Mouse (Mus musculus): ENCODE measurements around the gene Clec2g.
"Not testable (repeated sequence)": the region's sequence is repeated elsewhere in the genome, so short reads cannot be mapped to it uniquely, and the experiment has no call there.

Clec2g gene

DNA sequence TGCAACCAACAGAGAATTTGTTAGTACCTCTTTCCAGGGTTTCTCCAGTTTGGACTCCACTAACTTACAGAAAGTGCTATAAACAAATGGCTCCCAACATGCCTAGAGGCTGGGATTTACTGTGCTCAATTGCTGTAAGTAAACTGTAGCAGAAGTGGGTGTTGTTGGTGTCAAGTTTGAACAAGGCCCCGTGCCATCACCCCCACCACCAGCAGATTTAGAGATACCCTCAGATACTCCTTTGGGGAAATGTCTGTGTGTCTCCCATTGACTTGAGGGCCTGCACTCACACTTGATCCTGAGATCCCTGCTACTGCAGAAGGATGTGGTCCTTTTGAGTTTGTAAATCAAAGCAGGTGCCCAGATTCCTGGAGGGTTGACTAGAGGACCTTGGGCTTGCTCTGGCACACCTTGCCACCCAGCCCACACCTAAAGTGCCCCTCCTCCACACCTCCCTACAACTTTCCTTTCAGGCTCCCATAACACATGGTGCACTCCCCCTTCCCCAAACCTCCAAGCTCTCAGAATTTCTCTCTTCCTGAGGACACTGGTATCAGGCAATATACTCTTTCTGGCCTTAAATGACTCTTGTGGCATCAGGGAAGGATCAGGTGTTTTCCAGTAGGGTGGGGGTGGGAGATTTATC lies 37.3 kb downstream of the Clec2g start:
- no peak for DNase-seq (ENCODE audit: low spot score)

DNA sequence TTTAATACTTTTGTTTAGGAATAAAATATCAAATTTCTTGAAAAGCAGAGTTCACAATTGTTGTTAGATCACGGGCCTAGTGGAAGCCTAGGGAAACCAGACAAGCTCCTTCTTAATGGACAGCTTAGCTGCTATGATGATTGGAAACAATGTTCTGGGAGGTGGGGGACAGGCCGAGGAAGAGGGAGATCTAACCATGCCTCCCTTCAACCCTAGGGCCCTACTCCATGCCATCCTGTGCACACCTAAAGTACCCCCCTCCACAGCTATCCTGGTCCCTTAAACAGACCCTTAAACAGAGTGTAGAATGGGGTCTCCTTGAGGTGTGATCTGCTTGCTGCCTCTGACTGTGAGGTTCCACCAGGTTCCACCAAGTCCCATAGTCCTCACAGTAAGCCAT lies 38.0 kb downstream of the Clec2g start:
- no peak for DNase-seq (ENCODE audit: low spot score)

DNA sequence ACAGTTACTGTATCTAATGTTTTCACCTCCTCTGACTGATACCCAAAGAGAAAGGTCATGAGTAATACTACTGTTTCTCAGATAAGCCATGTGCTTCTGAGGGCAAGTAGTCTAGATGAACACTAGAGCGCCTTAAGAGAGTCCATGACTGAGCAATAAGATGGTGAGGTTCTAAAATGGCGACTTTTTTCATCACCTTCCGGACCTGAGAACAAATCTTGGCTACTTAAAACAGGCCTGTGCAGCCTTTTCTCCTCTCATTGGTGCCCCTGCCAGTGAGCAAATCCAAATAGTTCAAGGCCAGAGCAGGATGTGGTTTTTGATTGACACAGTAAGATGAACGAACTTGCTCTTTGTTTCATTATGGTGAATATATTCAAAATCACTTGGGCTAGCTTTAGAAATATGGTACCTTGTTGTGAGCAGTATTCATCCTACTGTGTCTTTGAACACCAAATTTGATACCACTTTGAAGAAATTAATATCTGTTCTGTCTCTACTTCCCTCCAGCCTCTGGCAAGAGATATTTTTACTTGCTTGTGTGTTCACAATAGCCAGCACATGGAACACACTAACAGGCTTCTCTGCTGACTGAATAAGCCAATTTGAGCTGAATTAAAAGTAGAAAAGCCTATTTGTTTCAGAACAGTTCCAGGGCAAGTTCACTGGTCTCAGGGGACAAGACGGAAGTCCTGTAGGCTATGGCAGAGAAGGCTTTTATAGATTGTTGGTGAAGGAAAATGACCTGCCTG lies 38.7 kb downstream of the Clec2g start:
- DNase-seq (ENCODE audit: low spot score), result no peak

DNA sequence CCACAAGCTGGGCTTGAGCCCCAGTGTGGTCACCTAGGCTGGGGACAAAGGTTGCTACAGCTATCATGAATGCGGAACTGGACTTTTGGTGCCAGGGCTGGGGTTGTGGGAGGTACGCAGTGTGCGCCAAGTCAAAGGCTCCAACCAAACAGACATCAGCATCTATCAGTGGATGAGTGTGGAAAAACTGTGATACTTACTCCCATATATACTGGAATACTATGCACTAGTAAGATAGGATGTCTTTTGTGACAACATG lies 39.2 kb downstream of the Clec2g start:
- no peak for DNase-seq (ENCODE audit: low spot score)

DNA sequence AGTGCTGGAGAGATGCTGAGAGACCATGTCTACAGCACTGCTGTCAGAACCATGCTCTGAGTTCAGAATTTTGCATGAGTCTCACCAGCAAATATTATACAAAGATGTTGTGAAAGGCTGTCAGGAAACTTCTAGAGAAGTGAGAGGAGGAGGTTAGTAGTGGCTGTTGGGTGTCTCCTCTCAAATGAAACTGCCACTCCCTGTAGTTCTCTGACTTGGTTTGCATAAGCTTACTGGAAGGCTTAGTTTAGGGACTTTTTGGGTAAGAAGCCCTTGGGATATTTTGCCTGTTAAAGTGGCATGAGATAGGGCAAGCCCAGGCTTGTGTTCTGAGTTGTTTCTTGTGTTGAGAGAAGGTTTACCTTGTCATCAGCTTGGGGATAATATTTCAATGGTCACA lies 40.7 kb downstream of the Clec2g start:
- not testable (repeated sequence) for DNase-seq (ENCODE audit: low spot score)

DNA sequence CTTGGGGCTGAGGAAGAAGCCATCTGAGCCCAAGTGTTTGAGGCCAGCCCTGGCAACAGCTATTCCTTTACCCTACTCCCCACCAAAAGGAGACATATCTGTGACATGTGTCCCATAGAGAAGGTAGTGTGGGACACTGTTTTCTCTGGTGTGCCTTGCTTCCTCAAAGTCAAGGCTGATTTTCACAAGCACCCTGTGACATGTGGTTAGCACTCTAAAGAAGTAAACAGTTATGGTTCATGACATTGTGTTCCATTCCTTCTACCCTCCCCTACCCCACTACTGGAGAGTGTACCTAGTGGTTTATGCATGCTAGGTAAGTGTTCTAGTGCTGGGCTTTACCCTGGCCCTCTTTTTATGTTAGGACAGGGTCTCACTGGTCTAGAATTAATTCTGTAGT lies 42.0 kb downstream of the Clec2g start:
- DNase-seq (ENCODE audit: low spot score), result no peak

DNA sequence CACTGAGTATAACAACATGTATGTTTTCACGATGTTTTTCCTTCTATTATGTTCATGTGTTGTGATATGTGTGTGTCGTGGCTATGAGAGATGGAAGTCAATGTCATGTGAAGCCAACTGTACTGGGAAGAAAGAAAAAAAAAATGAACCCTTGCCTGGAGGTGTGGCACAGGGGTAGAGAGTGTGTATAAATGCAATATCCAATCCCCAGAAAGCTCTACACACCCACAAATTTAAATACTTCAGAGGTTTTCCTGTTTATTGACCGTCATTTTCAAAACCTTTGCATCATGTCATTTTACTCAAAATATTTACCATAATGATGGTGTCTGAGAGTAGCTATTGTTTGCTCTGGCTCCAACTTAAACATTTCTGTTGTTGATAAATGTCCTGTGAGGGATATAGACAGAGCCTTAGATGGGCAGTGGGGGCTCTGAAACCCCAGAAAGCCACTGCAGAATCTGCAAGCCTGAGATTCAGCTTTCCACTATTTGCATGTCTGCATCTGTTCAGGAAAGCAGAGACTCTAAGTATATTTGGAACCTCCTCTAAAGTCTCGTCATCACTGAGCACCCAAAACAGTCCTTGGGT lies 47.9 kb downstream of the Clec2g start:
- DNase-seq (ENCODE audit: low spot score), result not testable (repeated sequence)

DNA sequence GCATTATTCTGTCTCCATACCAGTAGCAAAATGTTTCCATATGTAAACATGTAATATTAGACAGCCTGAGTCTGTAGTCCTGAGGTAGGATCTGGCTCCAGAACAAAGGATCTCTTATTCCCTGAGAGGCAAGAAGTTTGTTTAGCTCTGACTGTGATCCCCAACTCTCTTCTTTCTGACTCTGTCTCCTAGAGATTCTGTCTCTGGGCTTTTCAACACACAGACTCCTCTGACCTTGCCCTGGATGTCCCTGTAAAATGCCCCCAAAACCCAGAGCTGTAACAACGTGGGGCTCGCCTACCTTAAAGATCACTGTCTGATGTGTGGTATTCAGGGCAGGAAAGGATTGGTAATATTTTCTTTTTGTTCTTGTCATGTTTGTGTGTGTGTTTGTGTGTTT lies 58.2 kb downstream of the Clec2g start:
- no peak for DNase-seq (ENCODE audit: low spot score)

DNA sequence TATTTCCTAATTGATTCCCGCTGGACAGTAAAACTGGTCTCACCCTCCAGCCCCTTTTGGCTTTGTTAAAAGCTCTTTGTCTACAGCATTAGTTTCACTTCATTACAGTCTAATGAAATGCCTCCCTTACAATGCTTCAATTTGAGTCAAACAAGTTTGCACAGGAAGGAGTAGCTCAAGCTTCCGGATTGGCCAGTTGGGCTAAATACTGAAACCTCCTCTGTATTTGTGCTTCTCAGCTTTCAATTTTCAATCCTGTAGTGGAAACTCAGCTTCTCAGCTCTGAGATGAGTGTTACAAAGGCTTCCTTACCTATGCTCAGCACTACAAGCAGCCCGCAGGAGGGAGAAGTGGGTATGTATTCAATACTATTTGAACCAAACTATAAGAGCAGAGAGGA lies 58.6 kb downstream of the Clec2g start:
- no peak for DNase-seq (ENCODE audit: low spot score)

DNA sequence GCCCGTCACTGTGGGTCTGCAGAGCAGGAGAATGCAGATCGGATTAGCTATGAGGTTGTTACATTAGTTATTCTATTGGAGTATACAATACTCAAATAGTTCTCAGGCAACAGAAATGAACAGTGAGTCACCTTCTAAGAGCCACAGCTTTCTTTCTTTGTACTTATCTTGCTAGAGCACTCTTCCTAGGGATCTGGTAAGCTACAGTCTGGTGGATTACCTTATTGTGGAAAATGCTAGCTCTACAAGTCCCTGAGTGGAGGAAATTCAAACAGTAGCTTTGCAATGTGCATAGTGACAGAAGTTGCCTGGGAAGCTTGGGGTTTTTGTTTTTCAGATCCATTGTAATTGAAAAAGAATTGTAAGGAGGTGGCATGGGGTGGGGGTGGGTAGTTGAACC lies 59.0 kb downstream of the Clec2g start:
- DNase-seq (ENCODE audit: low spot score), result no peak

DNA sequence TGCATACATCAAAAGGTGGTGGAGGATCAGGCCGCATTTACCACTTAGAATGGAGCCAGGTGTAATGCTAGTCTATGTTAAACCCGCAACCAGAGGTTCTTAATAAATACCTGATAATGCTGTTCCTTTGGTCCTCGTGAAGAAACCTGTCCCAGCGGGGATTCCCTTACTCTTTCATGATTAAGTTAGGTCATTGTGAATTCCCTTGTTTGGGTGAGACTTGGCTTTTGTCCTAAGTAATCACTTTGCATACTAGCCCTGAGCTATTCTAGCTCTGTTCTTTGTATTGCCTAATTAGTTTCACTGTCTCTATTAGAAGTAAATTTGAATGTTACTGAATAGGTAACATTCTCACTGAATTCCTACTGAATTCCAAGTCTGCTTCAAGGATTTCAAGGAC lies 60.2 kb downstream of the Clec2g start:
- DNase-seq (ENCODE audit: low spot score), result no peak

DNA sequence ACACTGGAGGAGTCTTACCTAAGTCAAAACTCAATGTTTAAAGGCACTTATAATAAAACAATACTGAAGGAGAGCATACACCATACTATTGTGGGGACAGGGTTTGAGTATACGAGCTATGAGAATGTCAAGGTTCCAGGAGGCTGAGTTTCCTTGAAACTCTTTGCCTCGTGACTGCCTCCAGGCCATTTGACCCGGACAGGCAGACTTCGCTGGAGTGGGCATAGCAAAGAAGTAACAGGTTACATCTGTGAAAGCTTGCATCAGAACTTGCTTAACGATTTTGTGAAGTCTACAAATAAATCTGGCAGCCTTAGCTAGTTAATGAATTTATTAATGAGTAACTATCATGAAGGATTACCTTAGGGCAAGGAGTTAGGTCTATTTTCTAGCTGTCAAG lies 60.6 kb downstream of the Clec2g start:
- no peak for DNase-seq (ENCODE audit: low spot score)

DNA sequence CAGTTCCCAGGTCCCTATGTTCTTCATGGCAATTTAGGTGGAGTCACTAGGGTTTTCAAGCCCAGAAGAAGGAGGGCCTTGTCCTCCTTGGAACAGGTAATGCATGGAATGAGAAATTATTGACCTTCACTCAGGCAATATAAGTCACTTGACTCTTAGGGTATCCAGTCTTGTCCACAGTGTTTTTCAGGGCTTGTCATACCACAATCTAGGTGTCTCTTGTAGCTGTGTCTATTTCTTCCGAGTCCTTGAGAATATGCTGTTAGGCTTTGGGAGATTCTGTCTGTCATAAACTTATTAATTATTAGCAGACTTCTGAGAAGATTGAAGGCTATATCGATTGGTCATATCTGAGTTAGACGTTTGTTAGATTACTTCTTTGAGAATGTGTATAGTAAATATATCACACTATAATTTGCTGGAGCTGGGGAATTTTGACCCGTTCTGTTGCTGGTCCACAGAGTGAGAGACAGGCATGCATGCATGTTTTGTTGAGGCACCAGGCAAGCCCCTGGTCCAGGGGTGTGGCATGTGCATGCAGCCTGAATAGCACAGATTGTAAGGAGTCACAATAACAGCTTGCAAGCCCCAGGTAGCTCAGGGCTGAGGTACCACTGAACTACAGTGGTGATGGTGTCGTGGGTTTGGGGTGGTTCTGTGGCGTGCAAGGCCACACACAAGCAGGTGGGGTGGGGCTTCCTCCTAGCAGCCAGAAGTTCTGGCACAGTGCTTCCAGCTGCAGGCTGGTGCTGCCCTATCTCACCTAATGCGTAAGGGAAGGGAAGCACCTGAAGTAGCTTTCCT lies 61.3 kb downstream of the Clec2g start:
- DNase-seq (ENCODE audit: low spot score), result no peak

DNA sequence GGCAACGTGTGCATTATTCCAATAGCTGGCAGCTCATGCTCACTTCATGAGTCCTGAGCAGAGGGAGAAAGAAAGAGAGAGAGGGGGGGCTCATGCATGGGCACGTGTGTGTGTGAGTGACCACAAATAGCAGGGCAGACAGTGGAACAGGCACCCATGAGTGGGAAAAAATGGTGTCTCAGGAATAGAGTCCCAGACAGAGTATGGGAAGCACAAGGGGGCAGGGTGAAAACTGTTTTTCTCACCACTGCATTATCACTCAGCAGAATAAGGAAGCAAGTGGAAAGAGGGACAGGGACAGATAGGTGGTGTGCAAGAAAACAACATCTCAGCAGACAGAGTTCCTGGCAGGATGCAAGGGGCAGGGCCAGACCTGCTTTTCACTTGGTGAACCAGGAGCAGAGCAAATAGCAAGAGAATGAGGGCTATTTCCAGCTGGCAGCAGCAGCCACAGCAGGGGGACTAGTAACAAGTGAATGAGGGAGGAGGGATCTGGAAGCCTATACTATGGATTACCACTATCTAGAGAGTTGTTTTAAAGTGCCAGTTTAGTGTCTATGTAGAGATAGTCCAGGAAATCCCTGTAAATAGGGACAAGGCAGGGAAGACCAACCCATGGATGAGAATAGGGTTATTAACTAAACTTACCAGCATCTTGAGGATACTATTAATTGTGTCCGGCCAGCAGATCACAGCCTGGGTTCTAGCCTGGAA lies 62.0 kb downstream of the Clec2g start:
- no peak for DNase-seq (ENCODE audit: low spot score)

DNA sequence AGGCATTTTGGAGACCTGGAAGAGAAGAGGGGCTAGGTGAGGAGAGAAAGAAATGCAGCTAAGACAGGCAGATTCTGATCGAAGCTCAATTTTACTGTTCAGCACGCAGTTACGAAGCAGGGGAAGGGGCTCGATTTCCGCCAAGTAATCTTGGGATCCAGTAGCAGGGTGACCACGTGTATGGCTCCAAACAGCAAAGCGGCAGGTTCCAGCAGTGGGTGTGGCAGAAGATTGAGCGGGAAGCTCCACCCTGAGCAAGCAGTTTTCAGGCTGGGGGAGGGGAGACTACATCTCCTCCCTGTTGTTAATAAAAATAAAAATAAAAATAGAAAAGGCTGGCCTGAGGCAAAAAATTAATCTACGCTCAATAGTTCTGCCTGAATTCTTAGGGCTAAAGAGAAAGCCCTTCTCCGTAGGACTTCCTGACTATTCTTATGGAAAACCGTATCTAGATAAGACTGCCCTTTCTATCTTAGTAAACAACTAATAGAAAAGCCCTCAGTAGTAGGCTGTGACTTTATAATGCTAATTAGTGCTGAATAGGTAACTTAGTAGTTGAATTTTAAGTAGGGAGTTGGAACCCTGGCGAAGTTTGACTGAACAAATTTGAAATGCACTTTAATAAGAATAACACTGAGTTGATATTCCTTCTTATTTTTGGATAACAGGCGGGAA lies 62.7 kb downstream of the Clec2g start:
- no peak for DNase-seq (ENCODE audit: low spot score)

DNA sequence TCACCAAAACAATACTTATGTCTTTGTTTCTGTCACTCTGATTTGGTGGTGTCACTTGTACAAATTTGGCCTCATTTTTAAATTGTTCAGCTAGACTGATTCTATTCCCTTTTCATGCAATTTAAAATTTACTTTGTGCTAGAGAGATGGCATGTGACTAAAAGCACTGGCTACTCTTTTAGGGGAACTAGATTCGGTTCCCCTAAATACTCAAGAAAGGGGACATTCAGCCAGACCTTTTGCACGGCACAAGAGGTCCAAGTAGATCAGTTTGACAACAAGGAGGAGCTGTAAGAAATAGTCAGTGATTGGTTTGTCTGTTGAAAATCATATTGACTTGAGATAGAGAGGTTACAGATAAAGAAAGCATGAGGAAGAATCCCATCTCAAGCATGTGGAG lies 67.2 kb downstream of the Clec2g start:
- DNase-seq (ENCODE audit: low spot score), result no peak

DNA sequence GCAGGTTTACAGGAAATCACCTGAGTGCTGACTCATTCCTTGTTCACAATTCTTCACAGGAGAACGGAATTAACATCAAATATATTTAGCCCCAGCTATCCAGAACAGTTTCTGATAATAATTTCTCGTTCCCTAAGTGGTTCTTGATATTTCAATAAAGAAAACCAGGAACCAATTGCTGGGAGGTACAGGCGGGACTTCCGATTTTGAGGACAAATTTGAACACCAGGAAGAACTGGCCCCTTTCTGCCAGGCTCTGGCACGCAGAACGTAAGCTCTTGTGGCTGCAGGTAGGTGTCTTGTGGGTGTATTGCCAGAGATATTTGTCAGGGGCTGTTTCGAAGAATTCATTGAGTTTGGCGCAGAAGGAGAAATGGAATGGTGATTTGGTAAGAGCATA lies 74.4 kb downstream of the Clec2g start:
- DNase-seq (ENCODE audit: low spot score), result no peak

DNA sequence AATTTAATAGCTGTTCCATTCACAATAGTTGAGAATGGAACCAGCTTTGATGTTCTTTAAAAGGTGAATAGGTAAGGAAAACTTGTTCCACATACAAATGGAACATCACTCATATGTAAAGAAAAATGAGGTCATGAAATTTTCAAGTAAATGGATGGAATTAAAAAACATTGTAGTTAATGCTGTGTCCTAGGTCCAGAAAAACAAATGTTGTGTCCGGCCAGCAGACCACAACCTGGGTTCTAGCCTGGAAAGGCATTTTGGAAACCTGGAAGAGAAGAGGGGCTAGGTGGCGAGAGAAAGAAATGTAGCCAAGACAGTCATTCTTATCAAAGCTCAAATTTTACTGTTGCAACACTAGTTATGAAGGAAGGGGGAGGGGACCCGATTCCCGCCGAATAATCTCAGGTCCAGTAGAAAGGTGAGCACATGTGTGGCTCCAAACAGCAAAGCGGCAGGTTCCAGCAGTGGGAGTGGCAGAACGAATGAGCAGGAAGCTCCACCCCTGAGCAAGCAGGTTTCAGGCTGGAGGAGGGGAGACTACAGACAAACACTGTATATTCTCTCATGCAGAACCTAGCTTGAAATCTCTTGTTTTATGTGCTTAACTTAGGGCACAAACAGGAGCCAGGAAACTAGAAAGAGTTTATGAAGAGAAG lies 75.8 kb downstream of the Clec2g start:
- not testable (repeated sequence) for DNase-seq (ENCODE audit: low spot score)

DNA sequence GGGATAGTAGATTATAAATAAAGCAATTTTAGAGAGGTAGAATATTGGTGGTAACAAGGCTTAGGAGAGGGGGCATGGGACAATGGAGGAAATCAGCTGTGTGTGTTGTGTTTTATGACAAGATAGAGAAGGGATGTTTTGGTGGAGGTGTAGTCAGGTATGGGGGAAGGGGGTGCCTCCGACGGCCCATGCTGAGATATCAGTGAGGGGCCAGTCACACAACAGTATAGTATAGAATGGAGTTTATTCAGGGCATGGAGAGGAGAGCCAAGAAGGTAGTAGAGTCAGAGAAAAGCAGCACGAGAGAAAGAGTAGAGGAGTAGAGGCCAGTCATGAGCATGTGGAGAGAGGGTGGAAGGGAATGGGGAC lies 76.3 kb downstream of the Clec2g start:
- no peak for DNase-seq (ENCODE audit: low spot score)

DNA sequence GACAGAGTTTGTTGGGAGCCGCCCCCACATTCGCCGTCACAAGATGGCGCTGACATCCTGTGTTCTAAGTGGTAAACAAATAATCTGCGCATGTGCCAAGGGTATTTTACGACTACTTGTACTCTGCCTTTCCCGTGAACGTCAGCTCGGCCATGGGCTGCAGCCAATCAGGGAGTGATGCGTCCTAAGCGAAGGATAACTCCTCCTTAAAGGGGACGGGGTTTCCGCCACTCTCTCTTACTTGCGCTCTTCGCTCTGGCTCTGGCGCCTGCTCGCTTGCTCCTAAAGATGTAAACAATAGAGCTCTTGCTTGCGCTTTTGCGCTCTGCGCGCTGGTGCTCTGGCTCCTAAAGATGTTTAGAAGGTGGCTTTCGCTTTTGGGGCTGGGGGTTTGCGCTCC lies 77.8 kb downstream of the Clec2g start:
- not testable (repeated sequence) for DNase-seq (ENCODE audit: low spot score)

DNA sequence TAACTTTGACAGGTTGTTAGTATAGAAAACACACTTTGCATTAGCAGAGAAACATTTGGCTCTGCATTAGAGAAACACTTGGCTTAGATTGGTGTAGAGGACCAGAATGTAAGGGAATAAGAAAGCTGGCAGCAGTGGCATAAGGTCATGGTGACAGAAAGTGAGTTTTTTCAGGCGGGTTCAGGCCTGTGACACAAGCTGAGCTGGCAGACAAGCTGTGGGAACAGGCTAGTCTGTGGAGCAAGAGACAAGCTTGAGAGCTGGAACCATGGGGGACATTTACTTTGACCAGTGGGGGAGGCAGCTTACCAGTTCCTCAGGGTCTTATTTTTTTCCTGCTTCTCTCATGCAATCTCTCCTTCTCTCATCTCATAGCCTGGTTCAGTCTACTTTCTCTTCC lies 78.8 kb downstream of the Clec2g start:
- no peak for DNase-seq (ENCODE audit: low spot score)

All from testis, postnatal 10 days (tissue).